Mouse (Mus musculus) gastrocnemius, postnatal 4 days (tissue): Measurements from ENCODE around the gene Mrgprf. TPM values are rescaled to one million over a fixed set of nuclear protein-coding genes. Genes with fewer than 3 reads are reported as not detected.
A peak's percentile ranks its signal among the peaks of the same experiment; 100 is the strongest.

Experiments
- DNase-seq, 2 experiments: peaks; one replicate each; pipeline ENCODE4 v3.0.0; 2021 to 2022; ENCODE audit warnings: low spot score in 2 of 2, mixed read lengths in 2 of 2
- total RNA-seq, 2 experiments: library from RNA; stranded (reverse); gene quantifications; 2 replicates each; pipeline ENCODE4 v1.2.3; 2021

The Mrgprf gene
- total RNA-seq, 2 experiments from 2014 or later = 13.1 to 15.8 TPM

- DNase-seq = peak; percentile 42 to 72
Measured at GRCm38 (mm10) chr7:145299562-145300320, 887 bp upstream of the Mrgprf start.

- no peak for DNase-seq
Measured at GRCm38 (mm10) chr7:145301008-145301340, 346 bp downstream of the Mrgprf start.

- DNase-seq = peak; percentile 54 to 72
Measured at GRCm38 (mm10) chr7:145301341-145302005, 845 bp downstream of the Mrgprf start.

- DNase-seq = peak; percentile 59 to 82
Measured at GRCm38 (mm10) chr7:145302488-145303285, 2.1 kb downstream of the Mrgprf start.

- no peak for DNase-seq
Measured at GRCm38 (mm10) chr7:145304153-145304552, 3.5 kb downstream of the Mrgprf start.

- no peak for DNase-seq
Measured at GRCm38 (mm10) chr7:145307636-145308035, 7.0 kb downstream of the Mrgprf start.

- no peak for DNase-seq
Measured at GRCm38 (mm10) chr7:145308061-145308675, 7.5 kb downstream of the Mrgprf start.

- DNase-seq = no peak
Measured at GRCm38 (mm10) chr7:145308866-145309265, 8.2 kb downstream of the Mrgprf start.

- DNase-seq = no peak
Measured at GRCm38 (mm10) chr7:145309877-145310276, 9.2 kb downstream of the Mrgprf start.

GRCm38 (mm10) chr7:145310526-145310925 lies 9.9 kb downstream of the Mrgprf start:
- no peak for DNase-seq

GRCm38 (mm10) chr7:145312137-145312536 lies 11.5 kb downstream of the Mrgprf start:
- DNase-seq = no peak

- DNase-seq = no peak
Measured at GRCm38 (mm10) chr7:145314785-145315411, 14.3 kb downstream of the Mrgprf start, which contains the start of gene Mrgprd. TSS of gene Mrgprd (plus strand) at chr7:145314835.

- DNase-seq = no peak
Measured at GRCm38 (mm10) chr7:145317522-145317921, 16.9 kb downstream of the Mrgprf start.

- no peak for DNase-seq
Measured at GRCm38 (mm10) chr7:145319481-145319880, 18.9 kb downstream of the Mrgprf start.

- no peak for DNase-seq
Measured at GRCm38 (mm10) chr7:145323607-145324006, 23.0 kb downstream of the Mrgprf start.

- DNase-seq = no peak
Measured at GRCm38 (mm10) chr7:145325697-145326096, 25.1 kb downstream of the Mrgprf start.

GRCm38 (mm10) chr7:145329982-145330381 lies 29.4 kb downstream of the Mrgprf start:
- DNase-seq = no peak

GRCm38 (mm10) chr7:145330641-145331040 lies 30.0 kb downstream of the Mrgprf start:
- DNase-seq = no peak

- peak in 1 of 2 experiments; percentile 60 for DNase-seq
Measured at GRCm38 (mm10) chr7:145332376-145333041, 31.9 kb downstream of the Mrgprf start.

GRCm38 (mm10) chr7:145333936-145334335 lies 33.3 kb downstream of the Mrgprf start:
- no peak for DNase-seq
